Mouse (Mus musculus): ENCODE measurements around the gene Pax2.

DNA sequence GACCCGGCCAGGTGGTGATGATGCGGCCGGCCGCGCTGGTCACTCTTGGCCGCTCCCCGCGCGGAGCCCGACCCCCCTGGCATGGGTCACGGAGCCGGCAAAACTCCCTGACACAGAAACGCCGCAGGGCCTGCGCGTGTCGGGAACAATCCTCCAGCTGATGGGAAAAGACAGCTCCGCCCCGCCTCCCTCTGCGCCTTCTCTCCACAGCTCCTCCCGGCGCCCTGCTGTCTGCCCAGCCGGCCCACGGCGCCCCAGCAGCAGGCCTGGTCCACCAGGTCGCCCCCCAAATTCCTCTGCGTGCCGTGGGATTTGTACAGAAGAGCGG, 35.7 kb upstream of the Pax2 start:
- TF ChIP-seq CTCF (IDR thresholded peaks at IDR 0.05 in 2 of 3, conservative IDR thresholded peaks at IDR 0.05 in 1 of 3; ENCODE audit: control insufficient read depth in 1 of 3, insufficient read depth in 1 of 3, low read depth in 2 of 3, low read length in 3 of 3, poor library complexity in 1 of 3, severe bottlenecking in 1 of 3) (no peak), E2F4 (IDR thresholded peaks at IDR 0.05; ENCODE audit: borderline replicate concordance, low read depth, low read length) (no peak), ZNF384 (IDR thresholded peaks at IDR 0.05; ENCODE audit: low read depth, low read length) (no peak), BHLHE40 (IDR thresholded peaks at IDR 0.05; ENCODE audit: borderline replicate concordance, low read depth, low read length) (no peak), EP300 (IDR thresholded peaks at IDR 0.05; ENCODE audit: low read depth in 1 of 2, low read length in 2 of 2) (no peak), JUND (IDR thresholded peaks at IDR 0.05; ENCODE audit: low read depth, low read length) (no peak), POLR2A (IDR thresholded peaks at IDR 0.05; ENCODE audit: control insufficient read depth in 1 of 2, insufficient read depth in 1 of 2, low read depth in 1 of 2, low read length in 2 of 2, poor library complexity in 1 of 2) (no peak), USF1 (IDR thresholded peaks at IDR 0.05; ENCODE audit: low read depth, low read length) (no peak), ELF1 (IDR thresholded peaks at IDR 0.05; ENCODE audit: low read depth, low read length) (no peak), MYC (IDR thresholded peaks at IDR 0.05; ENCODE audit: low read depth, low read length) (no peak), TBP (IDR thresholded peaks at IDR 0.05; ENCODE audit: low read depth, low read length) (no peak), MAZ (IDR thresholded peaks at IDR 0.05; ENCODE audit: low read depth, low read length) (no peak)
